Mouse (Mus musculus): ENCODE measurements around the gene Igsf3. TPM values are rescaled to one million over a fixed set of nuclear protein-coding genes. Genes with fewer than 3 reads are reported as not detected.

Gene Igsf3
- polyA plus RNA-seq, 1 experiment from 2014 or later, result 40.5 TPM

GRCm38 (mm10) chr3:101396726-101397263 lies 19.9 kb downstream of the Igsf3 start:
- ATAC-seq (ENCODE audit: low read depth), result no peak
- no peaks in the 10 kb centered on the region for H3K36me3 ChIP-seq (ENCODE audit: control insufficient read depth, insufficient read depth, low read length)

DNA sequence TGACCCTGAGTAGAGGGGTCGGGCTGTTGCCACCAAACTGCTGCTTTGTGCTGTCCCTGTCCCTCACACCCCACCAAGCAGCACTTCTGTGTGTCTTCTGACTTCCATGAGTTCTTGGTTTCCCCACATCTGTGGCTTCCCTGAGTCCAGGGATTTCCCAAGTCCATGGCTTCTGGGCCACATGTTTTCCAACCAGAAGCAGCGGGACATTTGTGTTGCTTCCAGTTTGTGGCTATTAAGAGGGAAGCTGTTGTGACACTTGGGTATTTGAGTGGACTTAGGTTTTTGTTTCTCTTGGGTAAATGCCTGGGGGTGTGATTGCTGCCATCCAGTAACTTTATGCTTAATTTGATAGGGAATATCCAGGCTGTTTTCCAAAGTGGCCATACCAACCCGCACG lies 20.5 kb downstream of the Igsf3 start:
- Histone ChIP-seq H3K27ac (ENCODE audit: low read length) (no peak overlapping the region), H3K4me2 (ENCODE audit: low read depth, low read length) (no peak overlapping the region), H3K9me3 (ENCODE audit: control insufficient read depth, low read length) (no peaks in the 10 kb centered on the region), H3K4me3 (ENCODE audit: low read length) (no peak overlapping the region), H3K9ac (ENCODE audit: low read length) (0 out of 2 replicates have a peak overlapping the region, but pooled peaks have one; percentile 5), H3K36me3 (ENCODE audit: control insufficient read depth, insufficient read depth, low read length) (no peaks in the 10 kb centered on the region), H3K4me1 (replicated peaks; ENCODE audit: control insufficient read depth, insufficient read depth, low read length) (peaks cover 67% of the 10 kb centered on the region), H3K27me3 (ENCODE audit: control insufficient read depth, insufficient read depth, low read depth, low read length) (no peaks in the 10 kb centered on the region)
- no peak for ATAC-seq (ENCODE audit: low read depth)
- WGBS, result 74% methylated on average over 4 of the region's 4 CpGs

More at GRCm38 (mm10) chr3:101396726-101397263, 19.9 kb downstream of the Igsf3 start:
- no peaks in the 10 kb centered on the region for H3K9me3 ChIP-seq (ENCODE audit: control insufficient read depth, low read length)
- H3K4me2 ChIP-seq (ENCODE audit: low read depth, low read length), result no peak overlapping the region
- H3K27ac ChIP-seq (ENCODE audit: low read length), result no peak overlapping the region
- H3K4me3 ChIP-seq (ENCODE audit: low read length), result no peak overlapping the region
- H3K4me1 ChIP-seq (replicated peaks; ENCODE audit: control insufficient read depth, insufficient read depth, low read length), result peaks cover 67% of the 10 kb centered on the region
- H3K9ac ChIP-seq (ENCODE audit: low read length), result 0 out of 2 replicates have a peak overlapping the region, but pooled peaks have one; percentile 5
- 47% methylated on average over 13 of the region's 13 CpGs for WGBS
- no peaks in the 10 kb centered on the region for H3K27me3 ChIP-seq (ENCODE audit: control insufficient read depth, insufficient read depth, low read depth, low read length)

DNA sequence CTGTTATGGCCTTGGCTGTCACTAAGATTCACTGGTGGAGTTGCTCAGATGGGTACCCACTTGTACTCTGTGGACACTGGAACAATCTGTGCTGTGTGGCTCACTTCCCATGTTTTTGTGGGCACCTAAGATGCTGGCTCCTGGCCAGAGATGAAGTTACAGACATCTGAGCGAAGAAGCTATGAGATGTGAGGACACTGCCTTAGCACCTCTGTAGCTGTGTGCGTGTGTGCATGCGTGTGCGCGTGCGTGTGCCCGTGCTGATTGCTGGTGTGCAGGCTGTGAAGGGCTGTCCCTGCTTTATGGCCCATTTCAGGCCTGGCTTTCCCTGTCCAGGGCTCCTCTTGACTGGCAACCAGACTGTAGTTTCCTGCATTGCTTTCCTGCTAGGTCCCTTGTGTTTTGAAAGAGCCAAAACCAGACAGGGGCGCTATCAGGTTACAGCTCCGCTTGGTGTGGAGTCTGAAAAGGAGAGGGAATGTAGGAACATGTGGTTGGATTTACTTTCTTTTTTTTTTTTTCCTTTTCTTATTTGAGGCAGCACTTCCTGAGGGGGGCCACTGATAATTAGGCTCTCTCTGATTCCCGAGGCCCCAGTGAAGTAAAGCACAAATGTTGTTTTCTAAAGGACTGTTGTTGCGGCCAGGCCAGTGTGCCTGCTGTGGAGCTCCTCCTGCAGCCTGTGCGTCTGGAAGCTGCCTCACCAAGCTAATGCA lies 21.3 kb downstream of the Igsf3 start:
- H3K4me3 ChIP-seq (ENCODE audit: low read length), result no peak overlapping the region
- ATAC-seq (ENCODE audit: low read depth), result 0 out of 2 replicates have a peak, but pooled peaks have one; percentile 24
- no peak overlapping the region for H3K4me2 ChIP-seq (ENCODE audit: low read depth, low read length)
- no peaks in the 10 kb centered on the region for H3K9me3 ChIP-seq (ENCODE audit: control insufficient read depth, low read length)
- peaks cover 60% of the 10 kb centered on the region for H3K4me1 ChIP-seq (replicated peaks; ENCODE audit: control insufficient read depth, insufficient read depth, low read length)
- H3K27me3 ChIP-seq (ENCODE audit: control insufficient read depth, insufficient read depth, low read depth, low read length), result no peaks in the 10 kb centered on the region
- H3K27ac ChIP-seq (ENCODE audit: low read length), result peak overlapping the region; percentile 45; the same call in 1 of the 2 replicates
- H3K9ac ChIP-seq (ENCODE audit: low read length), result no peak overlapping the region
- H3K36me3 ChIP-seq (ENCODE audit: control insufficient read depth, insufficient read depth, low read length), result no peaks in the 10 kb centered on the region
- 42% methylated on average over 12 of the region's 12 CpGs for WGBS

DNA sequence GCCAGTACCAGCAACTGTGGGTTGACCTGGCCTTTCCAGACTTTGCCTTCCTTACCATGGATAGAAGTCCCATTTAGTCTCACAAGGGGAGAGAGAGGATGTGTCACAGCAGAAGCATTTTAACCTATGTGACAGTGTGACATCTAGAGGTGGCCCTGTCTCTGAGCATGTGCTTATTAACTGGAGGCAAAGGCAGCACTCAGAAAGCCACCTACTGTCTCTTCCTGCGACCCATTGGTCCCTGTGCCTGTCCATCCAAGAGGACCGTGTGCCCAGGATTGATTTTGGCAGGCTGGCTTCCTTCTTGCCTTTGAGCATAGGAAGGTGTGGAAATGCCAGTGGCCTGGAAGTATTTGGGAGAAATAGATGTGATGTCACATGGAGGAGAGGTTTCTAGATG lies 22.0 kb downstream of the Igsf3 start:
- no peaks in the 10 kb centered on the region for H3K36me3 ChIP-seq (ENCODE audit: control insufficient read depth, insufficient read depth, low read length)
- H3K4me1 ChIP-seq (replicated peaks; ENCODE audit: control insufficient read depth, insufficient read depth, low read length), result peaks cover 56% of the 10 kb centered on the region
- no peaks in the 10 kb centered on the region for H3K9me3 ChIP-seq (ENCODE audit: control insufficient read depth, low read length)
- peak overlapping the region; percentile 34; the same call in 1 of the 2 replicates for H3K27ac ChIP-seq (ENCODE audit: low read length)
- H3K27me3 ChIP-seq (ENCODE audit: control insufficient read depth, insufficient read depth, low read depth, low read length), result no peaks in the 10 kb centered on the region
- no peak overlapping the region for H3K4me3 ChIP-seq (ENCODE audit: low read length)
- H3K9ac ChIP-seq (ENCODE audit: low read length), result no peak overlapping the region
- no peak for ATAC-seq (ENCODE audit: low read depth)
- no peak overlapping the region for H3K4me2 ChIP-seq (ENCODE audit: low read depth, low read length)
- 77% methylated on average over 2 of the region's 2 CpGs for WGBS

DNA sequence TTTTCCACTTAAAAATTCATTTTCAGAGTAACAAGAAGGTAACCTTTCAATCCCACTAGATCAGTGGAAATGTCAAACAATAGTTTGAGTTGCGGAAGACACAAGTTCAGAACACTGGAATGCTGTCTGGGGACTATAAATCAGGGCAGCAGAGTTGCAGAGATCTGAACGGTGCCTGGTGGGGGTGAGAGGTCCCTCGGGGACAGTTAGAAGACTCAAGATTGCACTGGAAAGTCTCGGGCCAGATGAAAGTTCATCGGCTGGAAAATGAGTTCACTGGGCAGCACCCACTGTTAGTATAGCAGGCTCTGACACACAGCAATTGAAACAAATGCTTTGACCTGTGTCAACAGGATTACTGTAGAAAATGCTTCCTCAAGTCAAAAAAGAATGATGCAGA lies 24.6 kb downstream of the Igsf3 start:
- no peaks in the 10 kb centered on the region for H3K36me3 ChIP-seq (ENCODE audit: control insufficient read depth, insufficient read depth, low read length)
- peaks cover 54% of the 10 kb centered on the region for H3K4me1 ChIP-seq (replicated peaks; ENCODE audit: control insufficient read depth, insufficient read depth, low read length)
- no peaks in the 10 kb centered on the region for H3K27me3 ChIP-seq (ENCODE audit: control insufficient read depth, insufficient read depth, low read depth, low read length)
- ATAC-seq (ENCODE audit: low read depth), result no peak
- H3K4me2 ChIP-seq (ENCODE audit: low read depth, low read length), result no peak overlapping the region
- no peak overlapping the region for H3K4me3 ChIP-seq (ENCODE audit: low read length)
- WGBS, result 24% methylated on average over 5 of the region's 5 CpGs
- H3K9ac ChIP-seq (ENCODE audit: low read length), result no peak overlapping the region
- H3K9me3 ChIP-seq (ENCODE audit: control insufficient read depth, low read length), result no peaks in the 10 kb centered on the region
- H3K27ac ChIP-seq (ENCODE audit: low read length), result no peak overlapping the region

- peaks cover 52% of the 10 kb centered on the region for H3K4me1 ChIP-seq (replicated peaks; ENCODE audit: control insufficient read depth, insufficient read depth, low read length)
- no peaks in the 10 kb centered on the region for H3K36me3 ChIP-seq (ENCODE audit: control insufficient read depth, insufficient read depth, low read length)
- WGBS, result 33% methylated on average over 13 of the region's 13 CpGs
- 0 out of 2 replicates have a peak overlapping the region, but pooled peaks have one; percentile 0 for H3K4me2 ChIP-seq (ENCODE audit: low read depth, low read length)
- H3K9ac ChIP-seq (ENCODE audit: low read length), result no peak overlapping the region
- peak; percentile 36 for ATAC-seq (ENCODE audit: low read depth)
- H3K4me3 ChIP-seq (ENCODE audit: low read length), result no peak overlapping the region
- no peaks in the 10 kb centered on the region for H3K9me3 ChIP-seq (ENCODE audit: control insufficient read depth, low read length)
- peak overlapping the region; percentile 59 for H3K27ac ChIP-seq (ENCODE audit: low read length)
- H3K27me3 ChIP-seq (ENCODE audit: control insufficient read depth, insufficient read depth, low read depth, low read length), result no peaks in the 10 kb centered on the region
Measured at GRCm38 (mm10) chr3:101404620-101405415, 27.9 kb downstream of the Igsf3 start.

DNA sequence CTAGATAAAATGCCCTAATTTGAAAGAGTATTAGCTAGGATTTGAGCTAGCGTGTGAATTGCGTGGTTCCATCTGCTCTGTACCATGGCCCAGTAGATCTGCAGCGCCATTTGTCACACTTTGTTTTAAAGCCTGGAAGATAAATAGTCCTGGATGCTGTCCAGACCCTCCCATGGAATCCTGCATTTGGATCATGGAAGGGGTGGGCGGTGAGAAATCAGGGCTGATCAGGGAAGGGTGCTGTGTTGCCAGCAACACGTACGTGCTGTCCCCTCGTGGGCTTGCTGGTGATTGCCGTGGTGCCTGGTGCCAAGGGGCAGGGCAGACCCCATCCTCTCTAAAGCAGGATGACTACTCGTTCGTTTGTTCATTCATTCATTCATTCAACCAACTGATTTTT lies 28.6 kb downstream of the Igsf3 start:
- no peaks in the 10 kb centered on the region for H3K9me3 ChIP-seq (ENCODE audit: control insufficient read depth, low read length)
- H3K4me1 ChIP-seq (replicated peaks; ENCODE audit: control insufficient read depth, insufficient read depth, low read length), result peaks cover 59% of the 10 kb centered on the region
- H3K9ac ChIP-seq (ENCODE audit: low read length), result no peak overlapping the region
- 0 out of 2 replicates have a peak overlapping the region, but pooled peaks have one; percentile 19 for H3K4me2 ChIP-seq (ENCODE audit: low read depth, low read length)
- H3K4me3 ChIP-seq (ENCODE audit: low read length), result no peak overlapping the region
- no peaks in the 10 kb centered on the region for H3K36me3 ChIP-seq (ENCODE audit: control insufficient read depth, insufficient read depth, low read length)
- peak; percentile 81 for ATAC-seq (ENCODE audit: low read depth)
- 40% methylated on average over 10 of the region's 10 CpGs for WGBS
- H3K27ac ChIP-seq (ENCODE audit: low read length), result no peak overlapping the region; the same call in 1 of the 2 replicates
- H3K27me3 ChIP-seq (ENCODE audit: control insufficient read depth, insufficient read depth, low read depth, low read length), result no peaks in the 10 kb centered on the region

DNA sequence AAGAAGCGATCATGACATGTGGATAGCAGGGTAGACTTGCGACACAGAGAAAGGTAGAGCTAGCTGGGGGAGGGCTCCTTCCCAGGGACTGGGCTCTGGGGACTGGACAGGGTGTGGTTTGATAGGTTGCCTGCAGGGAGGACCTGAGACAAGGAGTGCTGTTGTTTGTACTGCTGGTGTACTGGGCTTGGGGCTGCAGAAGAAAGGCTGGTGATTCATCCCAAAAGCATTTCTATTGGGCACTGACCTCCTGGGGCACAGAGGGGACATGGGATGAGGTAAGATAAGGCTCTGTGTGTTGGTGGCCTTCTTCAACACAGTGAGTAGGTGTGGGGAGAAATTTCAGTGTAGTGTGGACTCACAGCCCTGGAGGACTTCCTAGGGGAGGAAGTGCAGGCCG lies 29.2 kb downstream of the Igsf3 start:
- Histone ChIP-seq H3K4me1 (replicated peaks; ENCODE audit: control insufficient read depth, insufficient read depth, low read length) (peaks cover 64% of the 10 kb centered on the region), H3K4me3 (ENCODE audit: low read length) (no peak overlapping the region), H3K36me3 (ENCODE audit: control insufficient read depth, insufficient read depth, low read length) (no peaks in the 10 kb centered on the region), H3K27ac (ENCODE audit: low read length) (peak overlapping the region; percentile 60), H3K27me3 (ENCODE audit: control insufficient read depth, insufficient read depth, low read depth, low read length) (no peaks in the 10 kb centered on the region), H3K9ac (ENCODE audit: low read length) (no peak overlapping the region), H3K9me3 (ENCODE audit: control insufficient read depth, low read length) (no peaks in the 10 kb centered on the region), H3K4me2 (ENCODE audit: low read depth, low read length) (no peak overlapping the region)
- peak; percentile 20; the same call in 1 of the 2 replicates for ATAC-seq (ENCODE audit: low read depth)
- WGBS, result 37% methylated on average over 3 of the region's 3 CpGs

GRCm38 (mm10) chr3:101407568-101407967 lies 30.7 kb downstream of the Igsf3 start:
- Histone ChIP-seq H3K36me3 (ENCODE audit: control insufficient read depth, insufficient read depth, low read length) (no peaks in the 10 kb centered on the region), H3K4me2 (ENCODE audit: low read depth, low read length) (no peak overlapping the region), H3K4me3 (ENCODE audit: low read length) (no peak overlapping the region), H3K9me3 (ENCODE audit: control insufficient read depth, low read length) (no peaks in the 10 kb centered on the region), H3K9ac (ENCODE audit: low read length) (no peak overlapping the region), H3K27me3 (ENCODE audit: control insufficient read depth, insufficient read depth, low read depth, low read length) (no peaks in the 10 kb centered on the region), H3K27ac (ENCODE audit: low read length) (no peak overlapping the region), H3K4me1 (replicated peaks; ENCODE audit: control insufficient read depth, insufficient read depth, low read length) (peaks cover 69% of the 10 kb centered on the region)
- 44% methylated on average over 8 of the region's 8 CpGs for WGBS
- no peak for ATAC-seq (ENCODE audit: low read depth)
